Mouse (Mus musculus) bone marrow macrophage, adult 2 months (primary cell): ENCODE data around the gene Fbxo34.

Source experiments
- CTCF ChIP-seq: IDR thresholded peaks from 2 replicates; pipeline ENCODE4 v1.5.1; 2012; ENCODE audit warnings: low read depth, mild to moderate bottlenecking, low read length, moderate library complexity
- POLR2A ChIP-seq: IDR thresholded peaks from 2 replicates; pipeline ENCODE4 v1.6.1; 2012; ENCODE audit warnings: mild to moderate bottlenecking, low read depth, low read length, borderline replicate concordance

DNA sequence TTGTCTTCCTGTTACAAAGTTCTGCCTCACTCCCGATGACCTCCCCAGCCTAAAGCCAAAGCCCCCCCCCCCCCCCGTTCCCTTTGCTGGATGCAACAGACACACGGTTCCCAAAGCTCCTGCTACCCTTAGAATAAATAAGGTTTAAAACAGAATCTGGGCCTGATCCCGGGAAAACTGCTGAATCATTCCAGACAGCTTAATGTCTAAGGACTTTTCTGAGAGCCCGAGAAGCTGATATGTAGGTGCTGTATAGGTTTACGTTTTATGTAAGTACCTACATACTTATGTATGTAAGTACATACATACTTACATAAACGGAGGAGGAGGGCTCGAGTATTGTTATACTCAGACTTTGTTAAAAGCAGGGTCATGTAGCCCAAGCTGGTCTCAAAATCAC lies 75.2 kb downstream of the Fbxo34 start:
- TF ChIP-seq CTCF (no peak), POLR2A (no peak)
